Mouse (Mus musculus) G1E (cell line): Measurements from ENCODE around the gene Mgat3. TPM values are rescaled to one million over a fixed set of nuclear protein-coding genes. Genes with fewer than 3 reads are reported as not detected.

Experiments
- ATAC-seq: 2 replicates; pipeline ENCODE4 v1.8.0; 2016; ENCODE audit warnings: mild to moderate bottlenecking; ENCODE audit not compliant: insufficient number of reproducible peaks, poor library complexity, low FRiP score, severe bottlenecking; ENCODE audit errors: extremely low read depth
- DNase-seq: peaks from one replicate; pipeline ENCODE4 v3.0.0; 2012; ENCODE audit warnings: low spot score
- H3K27me3 ChIP-seq: 2 replicates; pipeline ENCODE4 v1.6.1; 2012; ENCODE audit warnings: mild to moderate bottlenecking, low read length, inconsistent platforms; ENCODE audit not compliant: insufficient read depth
- H3K36me3 ChIP-seq: replicated peaks from 2 replicates; pipeline ENCODE3; 2012; ENCODE audit warnings: mild to moderate bottlenecking, inconsistent platforms
- H3K4me1 ChIP-seq: 2 replicates; pipeline ENCODE4 v1.6.1; 2012; ENCODE audit warnings: low read depth, low read length, inconsistent platforms, mixed read lengths; ENCODE audit not compliant: insufficient read depth
- H3K4me3 ChIP-seq: 2 replicates; pipeline ENCODE4 v1.5.1; 2012; ENCODE audit warnings: low read depth, mild to moderate bottlenecking, inconsistent platforms, low read length, moderate library complexity, mixed read lengths
- H3K9me3 ChIP-seq: replicated peaks from 2 replicates; pipeline ENCODE4 v1.6.1; 2012; ENCODE audit warnings: inconsistent platforms
- CTCF ChIP-seq: IDR thresholded peaks from 2 replicates; pipeline ENCODE4 v1.5.1; 2012; ENCODE audit warnings: low read depth, low read length, inconsistent platforms, mixed read lengths
- GATA1 ChIP-seq: IDR thresholded peaks from 2 replicates; pipeline ENCODE4 v1.6.1; 2012; ENCODE audit warnings: borderline replicate concordance, low read length, inconsistent platforms, mixed read lengths
- GATA2 ChIP-seq: IDR thresholded peaks from 2 replicates; pipeline ENCODE4 v1.6.1; 2012; ENCODE audit warnings: low read depth, low read length, inconsistent platforms, borderline replicate concordance
- POLR2AphosphoS5 ChIP-seq: IDR thresholded peaks from 2 replicates; pipeline ENCODE4 v1.6.1; 2012; ENCODE audit warnings: low read depth, low read length, inconsistent platforms; ENCODE audit not compliant: insufficient replicate concordance
- TAL1 ChIP-seq: conservative IDR thresholded peaks from 2 replicates; pipeline ENCODE4 v1.6.1; 2012; ENCODE audit warnings: low read depth, low read length, inconsistent platforms, mixed read lengths
- polyA plus RNA-seq: library from polyadenylated mRNA; stranded (reverse); fragments of >175 nt; gene quantifications from 2 replicates; pipeline ENCODE4 v1.2.3, GENCODE M21; 2012
- total RNA-seq, 2 experiments: library from RNA; stranded (forward) in 1 of 2; stranded (reverse) in 1 of 2; fragments of 200-1000 nt in 1 of 2; fragments of >200 nt in 1 of 2; fragmentation: Nextera tagmentation in 1 of 2; gene quantifications; 2 replicates each; pipeline ENCODE4 v1.2.3; 2014 to 2017

The Mgat3 gene
- total and polyA plus RNA-seq, 3 experiments: not detected

- H3K27me3 ChIP-seq: no peaks in the 10 kb centered on the region
- ATAC-seq (no peak), DNase-seq (peak; percentile 48)
- no peaks in the 10 kb centered on the region for H3K9me3 ChIP-seq
- H3K4me3 ChIP-seq: no peak overlapping the region; the same call in 1 of the 2 replicates
- H3K36me3 ChIP-seq: peaks cover 95% of the 10 kb centered on the region
- H3K4me1 ChIP-seq: peaks cover 35% of the 10 kb centered on the region
- TF ChIP-seq POLR2AphosphoS5 (no peak), TAL1 (no peak)
Observed at GRCm38 (mm10) chr15:80146153-80146552, 27.4 kb upstream of the Mgat3 start.

GRCm38 (mm10) chr15:80147090-80147489, 26.4 kb upstream of the Mgat3 start:
- DNase-seq (no peak), ATAC-seq (no peak)
- Histone ChIP-seq H3K9me3 (no peaks in the 10 kb centered on the region), H3K4me3 (no peak overlapping the region), H3K27me3 (no peaks in the 10 kb centered on the region), H3K4me1 (peaks cover 35% of the 10 kb centered on the region), H3K36me3 (peaks cover 94% of the 10 kb centered on the region)
- no peak for TF ChIP-seq GATA1
- no peak for TF ChIP-seq CTCF
- TF ChIP-seq GATA2: no peak
- TF ChIP-seq POLR2AphosphoS5: no peak
- TF ChIP-seq TAL1: no peak

GRCm38 (mm10) chr15:80147511-80147910, 26.0 kb upstream of the Mgat3 start:
- H3K4me1 ChIP-seq: peaks cover 35% of the 10 kb centered on the region
- peaks cover 94% of the 10 kb centered on the region for H3K36me3 ChIP-seq
- H3K4me3 ChIP-seq: no peak overlapping the region
- H3K9me3 ChIP-seq: no peaks in the 10 kb centered on the region
- DNase-seq (no peak), ATAC-seq (no peak)
- no peaks in the 10 kb centered on the region for H3K27me3 ChIP-seq
- TF ChIP-seq GATA2 (no peak), POLR2AphosphoS5 (no peak; the same call in 1 of the 2 replicates), GATA1 (no peak), CTCF (no peak), TAL1 (no peak)

- peaks cover 94% of the 10 kb centered on the region for H3K36me3 ChIP-seq
Observed at GRCm38 (mm10) chr15:80148565-80148964, 25.0 kb upstream of the Mgat3 start.

GRCm38 (mm10) chr15:80149517-80149916, 24.0 kb upstream of the Mgat3 start:
- H3K4me1 ChIP-seq: peaks cover 28% of the 10 kb centered on the region
- peaks cover 94% of the 10 kb centered on the region for H3K36me3 ChIP-seq
- H3K4me3 ChIP-seq: no peak overlapping the region
- TF ChIP-seq GATA1: no peak
- TF ChIP-seq GATA2: no peak
- TF ChIP-seq TAL1: no peak
- TF ChIP-seq CTCF: no peak
- no peak for TF ChIP-seq POLR2AphosphoS5
- no peak for DNase-seq
- H3K9me3 ChIP-seq: no peaks in the 10 kb centered on the region
- no peak for ATAC-seq
- no peaks in the 10 kb centered on the region for H3K27me3 ChIP-seq

More at GRCm38 (mm10) chr15:80148565-80148964, 25.0 kb upstream of the Mgat3 start:
- no peak for DNase-seq
- Histone ChIP-seq H3K4me1 (peaks cover 30% of the 10 kb centered on the region), H3K4me3 (no peak overlapping the region), H3K9me3 (no peaks in the 10 kb centered on the region), H3K27me3 (no peaks in the 10 kb centered on the region)
- TF ChIP-seq GATA2 (no peak), GATA1 (no peak), POLR2AphosphoS5 (no peak), CTCF (no peak), TAL1 (no peak)
- ATAC-seq: no peak

- peaks cover 23% of the 10 kb centered on the region for H3K4me1 ChIP-seq
- H3K36me3 ChIP-seq: peaks cover 99% of the 10 kb centered on the region
- no peak for TF ChIP-seq CTCF
- no peak for TF ChIP-seq POLR2AphosphoS5
- DNase-seq: no peak
- H3K4me3 ChIP-seq: no peak overlapping the region
- no peaks in the 10 kb centered on the region for H3K9me3 ChIP-seq
- no peaks in the 10 kb centered on the region for H3K27me3 ChIP-seq
- ATAC-seq: no peak
Observed at GRCm38 (mm10) chr15:80152663-80153062, 20.9 kb upstream of the Mgat3 start.

GRCm38 (mm10) chr15:80153757-80154156, 19.8 kb upstream of the Mgat3 start:
- peaks cover 18% of the 10 kb centered on the region for H3K4me1 ChIP-seq
- no peaks in the 10 kb centered on the region for H3K9me3 ChIP-seq
- ATAC-seq (no peak), DNase-seq (no peak)
- peaks cover 99% of the 10 kb centered on the region for H3K36me3 ChIP-seq
- no peaks in the 10 kb centered on the region for H3K27me3 ChIP-seq
- H3K4me3 ChIP-seq: no peak overlapping the region
- TF ChIP-seq GATA1 (no peak), TAL1 (no peak), GATA2 (no peak), POLR2AphosphoS5 (no peak), CTCF (no peak)
